Mouse (Mus musculus) forebrain, embryonic 15.5 days (tissue): ENCODE measurements around the gene Polg. TPM values are rescaled to one million over a fixed set of nuclear protein-coding genes. Genes with fewer than 3 reads are reported as not detected.

Source experiments
- microRNA-seq: library from miRNA; unstranded; fragments of <30 nt; microRNA quantifications from one replicate; pipeline ENCODE4, GENCODE M21; 2016
- polyA plus RNA-seq: library from polyadenylated mRNA; unstranded; fragments of >200 nt; fragmentation: Nextera tagmentation; extraction: Ambion mirVana; gene quantifications from 2 replicates; pipeline ENCODE4 v1.2.1, GENCODE M21; 2015

The Polg gene
- polyA plus RNA-seq, 1 experiment from 2014 or later, result 35.8 TPM

Small RNA genes lying within 50 kb of the gene (microRNA-seq; reads per million reads assigned to microRNA genes)
- gene Mir9-3, result 750 reads per million, percentile 77 among the genes with 10 or more reads in this experiment

Other genes starting within 250 kb of the Polg start
- gene Abhd2, start 193.2 kb downstream of the Polg start, polyA plus RNA-seq, result 23.1 and 24.0 TPM in 2 replicates
- 85.6 and 86.8 TPM in 2 replicates for gene Rlbp1, start 79.3 kb downstream of the Polg start, polyA plus RNA-seq
- 5.8 and 7.2 TPM in 2 replicates for gene Fanci, start 74.4 kb downstream of the Polg start, polyA plus RNA-seq
- 1.8 and 3.9 TPM in 2 replicates for gene Rhcg, start 151.3 kb upstream of the Polg start, polyA plus RNA-seq
- gene Ticrr, start 193.8 kb upstream of the Polg start, polyA plus RNA-seq, result 5.0 and 5.8 TPM in 2 replicates
- 3.3 and 3.4 TPM in 2 replicates for gene Kif7, start 249.4 kb upstream of the Polg start, polyA plus RNA-seq